Mouse (Mus musculus) lung, embryonic 14.5 days (tissue): ENCODE results near the gene Tmem176a. TPM values are rescaled to one million over a fixed set of nuclear protein-coding genes. Genes with fewer than 3 reads are reported as not detected.

ENCODE experiments used
- ATAC-seq: fragments of 200-750 bp; cut with Nextera tagmentation; 2 replicates; pipeline ENCODE4 v1.8.0; 2017; ENCODE audit warnings: mild to moderate bottlenecking, moderate TSS enrichment, moderate library complexity; ENCODE audit not compliant: insufficient read depth
- DNase-seq: peaks from one replicate; pipeline ENCODE4 v3.0.0-alpha.2; 2015
- H3K27ac ChIP-seq: fragments of 300-500 bp; sonication (generic); 2 replicates; pipeline ENCODE4 v1.5.1; 2014; ENCODE audit warnings: low read depth, mild to moderate bottlenecking, moderate library complexity
- H3K27me3 ChIP-seq: fragments of 300-500 bp; sonication (generic); 2 replicates; pipeline ENCODE4 v1.6.1; 2014; ENCODE audit warnings: low read length, control low read depth; ENCODE audit not compliant: insufficient read depth
- H3K36me3 ChIP-seq: fragments of 300-500 bp; sonication (generic); 2 replicates; pipeline ENCODE4 v1.6.1; 2014; ENCODE audit warnings: control low read depth; ENCODE audit not compliant: insufficient read depth
- H3K4me1 ChIP-seq: fragments of 300-500 bp; sonication (generic); 2 replicates; pipeline ENCODE4 v1.6.1; 2014; ENCODE audit warnings: antibody characterized with exemption, control low read depth; ENCODE audit not compliant: insufficient read depth
- H3K4me2 ChIP-seq: fragments of 300-500 bp; sonication (generic); 2 replicates; pipeline ENCODE4 v1.6.1; 2014; ENCODE audit warnings: mild to moderate bottlenecking
- H3K4me3 ChIP-seq: fragments of 300-500 bp; sonication (generic); 2 replicates; pipeline ENCODE4 v1.5.1; 2014; ENCODE audit warnings: low read depth, low read length
- H3K9ac ChIP-seq: fragments of 300-500 bp; sonication (generic); 2 replicates; pipeline ENCODE4 v1.6.1; 2014
- H3K9me3 ChIP-seq: fragments of 300-500 bp; sonication (generic); 2 replicates; pipeline ENCODE4 v1.6.1; 2016; ENCODE audit warnings: low read depth, low read length, control low read depth
- CTCF ChIP-seq: IDR thresholded peaks from 2 replicates; pipeline ENCODE4 v1.5.1; 2016; ENCODE audit warnings: antibody characterized with exemption, low read depth
- WGBS: fragments of 180-500 bp; shearing (Covaris S2); extraction: QIAGEN DNeasy Blood & Tissue Kit; methylation state at CpG from one replicate; pipeline ENCODE4 v1.1.7; 2014; 5-methylcytosine and 5-hydroxymethylcytosine counted together
- polyA plus RNA-seq: library from polyadenylated mRNA; unstranded; fragments of >200 nt; fragmentation: Nextera tagmentation; extraction: Ambion mirVana; gene quantifications from 2 replicates; pipeline ENCODE4 v1.2.1, GENCODE M21; 2014

Tmem176a gene
- polyA plus RNA-seq: 213 and 226 TPM in 2 replicates

GRCm38 (mm10) chr6:48840371-48840969 lies at the start of gene Tmem176a:
Gene Tmem176a (plus strand): TSS chr6:48840919.
- no peak for TF ChIP-seq CTCF
- ATAC-seq (peak; percentile 38), DNase-seq (peak; percentile 86)
- Histone ChIP-seq H3K27me3 (no peaks in the 10 kb centered on the region), H3K4me3 (peak within 1 kb of the TSS; percentile 52), H3K9ac (peak within 1 kb of the TSS; percentile 66), H3K9me3 (no peaks in the 10 kb centered on the region), H3K36me3 (peaks cover 60% of the 10 kb centered on the region), H3K27ac (peak within 1 kb of the TSS; percentile 94), H3K4me1 (peaks cover 19% of the 10 kb centered on the region), H3K4me2 (peak within 1 kb of the TSS; percentile 93)
- 4% methylated on average over 7 of the region's 7 CpGs for WGBS

DNA sequence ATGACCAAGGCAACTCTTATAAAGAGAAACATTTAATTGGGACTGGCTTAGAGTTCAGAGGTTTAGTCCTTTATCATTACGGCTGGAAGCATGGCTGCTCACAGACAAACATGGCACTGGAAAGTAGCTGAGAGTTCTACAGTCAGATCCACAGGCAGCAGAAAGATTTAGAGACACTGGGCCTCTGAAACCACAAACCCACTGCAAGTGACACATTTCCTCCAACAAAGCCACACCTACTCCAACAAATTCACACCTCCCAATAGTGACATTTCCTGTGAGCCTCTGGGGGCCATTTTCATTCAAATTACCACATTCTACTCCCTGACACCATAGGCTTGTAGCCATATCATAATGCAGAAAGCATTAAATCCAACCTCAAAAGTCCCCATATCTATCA lies 38.8 kb upstream of the Tmem176a start:
- ATAC-seq (no peak), DNase-seq (no peak)
- no peaks in the 10 kb centered on the region for H3K4me1 ChIP-seq
- H3K4me2 ChIP-seq: no peak overlapping the region
- no peaks in the 10 kb centered on the region for H3K36me3 ChIP-seq
- no peak for TF ChIP-seq CTCF
- H3K9ac ChIP-seq: no peak overlapping the region
- H3K27me3 ChIP-seq: no peaks in the 10 kb centered on the region
- no peak overlapping the region for H3K27ac ChIP-seq
- no peaks in the 10 kb centered on the region for H3K9me3 ChIP-seq
- 76% methylated on average over 1 of the region's 1 CpGs for WGBS
- H3K4me3 ChIP-seq: no peak overlapping the region

- no peak overlapping the region for H3K4me2 ChIP-seq
- H3K36me3 ChIP-seq: no peaks in the 10 kb centered on the region
- no peak overlapping the region for H3K9ac ChIP-seq
- no peak overlapping the region for H3K27ac ChIP-seq
- no peaks in the 10 kb centered on the region for H3K4me1 ChIP-seq
- no peak for ATAC-seq
- DNase-seq: no peak
- no peaks in the 10 kb centered on the region for H3K9me3 ChIP-seq
- no peaks in the 10 kb centered on the region for H3K27me3 ChIP-seq
- no peak overlapping the region for H3K4me3 ChIP-seq
- TF ChIP-seq CTCF: no peak
These were observed 37.2 kb upstream of the Tmem176a start for GRCm38 (mm10) chr6:48803406-48804051.

DNA sequence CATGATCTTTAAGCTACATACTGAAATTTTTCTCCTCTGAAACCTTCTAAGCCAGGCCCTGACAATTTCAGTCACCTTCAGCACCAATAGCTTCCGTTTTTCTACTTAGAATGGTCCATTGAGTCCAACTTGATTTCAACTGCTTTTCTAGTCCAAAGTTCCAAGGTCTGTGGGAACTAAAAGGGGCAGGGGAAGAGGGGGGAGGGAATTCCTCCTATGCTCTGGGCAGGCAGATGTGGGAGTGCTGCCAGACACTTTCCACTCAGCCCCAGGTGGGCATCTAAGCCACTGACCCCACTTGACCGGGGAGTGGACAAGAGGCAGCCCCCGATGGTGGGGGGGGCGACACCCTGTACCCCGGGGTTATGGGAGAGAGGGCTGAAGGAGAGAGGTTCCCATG lies 36.4 kb upstream of the Tmem176a start:
- Histone ChIP-seq H3K9ac (no peak overlapping the region), H3K27ac (no peak overlapping the region), H3K4me1 (0 out of 2 replicates have a peak, but pooled peaks cover 3% of the 10 kb centered on the region), H3K4me3 (no peak overlapping the region), H3K36me3 (no peaks in the 10 kb centered on the region), H3K27me3 (no peaks in the 10 kb centered on the region), H3K4me2 (no peak overlapping the region), H3K9me3 (no peaks in the 10 kb centered on the region)
- no peak for TF ChIP-seq CTCF
- ATAC-seq: no peak
- no peak for DNase-seq
- 87% methylated on average over 5 of the region's 5 CpGs for WGBS

DNA sequence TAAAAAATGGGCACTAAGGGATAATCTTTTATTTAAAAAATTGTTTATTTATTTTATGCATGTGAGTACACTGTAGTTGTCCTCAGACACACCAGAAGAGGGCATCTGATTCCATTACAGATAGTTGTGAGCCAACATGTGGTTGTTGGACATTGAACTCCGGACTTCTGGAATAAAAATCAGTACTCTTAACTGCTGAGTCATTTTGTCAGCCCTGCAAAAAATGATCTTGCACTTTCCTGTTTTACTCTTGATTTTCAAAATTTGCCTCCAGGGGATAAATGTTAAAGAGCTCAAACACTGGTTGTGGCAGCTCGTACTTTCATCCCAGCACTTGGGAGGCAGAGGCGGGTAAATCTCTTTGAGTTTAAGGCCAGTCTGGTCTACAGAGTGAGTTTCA lies 34.0 kb upstream of the Tmem176a start:
- Histone ChIP-seq H3K36me3 (no peaks in the 10 kb centered on the region), H3K9ac (no peak overlapping the region), H3K4me1 (0 out of 2 replicates have a peak, but pooled peaks cover 3% of the 10 kb centered on the region), H3K4me2 (no peak overlapping the region), H3K27me3 (no peaks in the 10 kb centered on the region), H3K4me3 (no peak overlapping the region), H3K27ac (no peak overlapping the region), H3K9me3 (no peaks in the 10 kb centered on the region)
- WGBS: 87% methylated on average over 3 of the region's 3 CpGs
- ATAC-seq (no peak), DNase-seq (no peak)
- TF ChIP-seq CTCF: no peak

GRCm38 (mm10) chr6:48809494-48810219 lies 31.1 kb upstream of the Tmem176a start:
- Histone ChIP-seq H3K9me3 (no peaks in the 10 kb centered on the region), H3K36me3 (no peaks in the 10 kb centered on the region), H3K4me1 (0 out of 2 replicates have a peak, but pooled peaks cover 3% of the 10 kb centered on the region), H3K27ac (peak overlapping the region; percentile 63), H3K9ac (no peak overlapping the region), H3K4me3 (no peak overlapping the region), H3K4me2 (no peak overlapping the region), H3K27me3 (no peaks in the 10 kb centered on the region)
- DNase-seq (peak; percentile 92), ATAC-seq (peak; percentile 92)
- no peak for TF ChIP-seq CTCF
- WGBS: 27% methylated on average over 3 of the region's 3 CpGs

- ATAC-seq (no peak), DNase-seq (no peak)
- peak; percentile 40 for TF ChIP-seq CTCF
- no peaks in the 10 kb centered on the region for H3K9me3 ChIP-seq
- H3K4me2 ChIP-seq: no peak overlapping the region
- H3K4me1 ChIP-seq: no peaks in the 10 kb centered on the region
- no peak overlapping the region for H3K27ac ChIP-seq
- no peaks in the 10 kb centered on the region for H3K27me3 ChIP-seq
- H3K9ac ChIP-seq: no peak overlapping the region
- no peak overlapping the region for H3K4me3 ChIP-seq
- H3K36me3 ChIP-seq: no peaks in the 10 kb centered on the region
These were observed 25.7 kb upstream of the Tmem176a start for GRCm38 (mm10) chr6:48815013-48815412.
